Mouse (Mus musculus) C2C12 (cell line): Measurements from ENCODE around the gene Mrfap1. TPM values are rescaled to one million over a fixed set of nuclear protein-coding genes. Genes with fewer than 3 reads are reported as not detected.
"Not testable (repeated sequence)": the region's sequence is repeated elsewhere in the genome, so short reads cannot be mapped to it uniquely, and the experiment has no call there.

ENCODE experiments used
- H3K27me3 ChIP-seq: one replicate; pipeline ENCODE4 v1.6.1; 2011; ENCODE audit not compliant: control insufficient read depth, insufficient read depth, insufficient read length
- H3K36me3 ChIP-seq: one replicate; pipeline ENCODE4 v1.6.1; 2011; ENCODE audit not compliant: control insufficient read depth, insufficient read depth
- H3K4me3 ChIP-seq: one replicate; pipeline ENCODE4 v1.5.1; 2011; ENCODE audit warnings: mild to moderate bottlenecking, control low read depth; ENCODE audit not compliant: poor library complexity, insufficient read depth, severe bottlenecking
- H3K79me2 ChIP-seq: one replicate; pipeline ENCODE4 v1.6.1; 2011; ENCODE audit not compliant: control insufficient read depth, insufficient read depth
- H3K79me3 ChIP-seq: one replicate; pipeline ENCODE4 v1.6.1; 2011; ENCODE audit warnings: low read depth, control low read depth
- H3ac ChIP-seq: one replicate; pipeline ENCODE3; 2011; ENCODE audit warnings: low read depth; ENCODE audit not compliant: control insufficient read depth, insufficient read length
- CEBPB ChIP-seq: IDR thresholded peaks from one replicate; pipeline ENCODE4 v1.6.1; 2011; ENCODE audit warnings: low read depth, mild to moderate bottlenecking, control low read depth, moderate library complexity
- CTCF ChIP-seq: IDR thresholded peaks from one replicate; pipeline ENCODE4 v1.5.1; 2011; ENCODE audit not compliant: control insufficient read depth, insufficient read depth, insufficient read length
- FOSL1 ChIP-seq: IDR thresholded peaks from one replicate; pipeline ENCODE4 v1.8.0; 2011; ENCODE audit warnings: mild to moderate bottlenecking, low read length; ENCODE audit not compliant: poor library complexity, insufficient read depth, severe bottlenecking
- MAX ChIP-seq: IDR thresholded peaks from one replicate; pipeline ENCODE4 v1.6.1; 2011; ENCODE audit warnings: mild to moderate bottlenecking, control low read depth
- MYOD1 ChIP-seq: IDR thresholded peaks from one replicate; pipeline ENCODE4 v1.6.1; 2011; ENCODE audit warnings: low read depth; ENCODE audit not compliant: control insufficient read depth, insufficient read length
- MYOG ChIP-seq: IDR thresholded peaks from one replicate; pipeline ENCODE4 v1.6.1; 2011; ENCODE audit not compliant: control insufficient read depth, insufficient read length; ENCODE audit errors: extremely low read depth
- USF1 ChIP-seq: IDR thresholded peaks from one replicate; pipeline ENCODE4 v1.6.1; 2011; ENCODE audit warnings: low read depth, mild to moderate bottlenecking, control low read depth, moderate library complexity
- long read RNA-seq, 2 experiments: library from polyadenylated mRNA; unstranded; transcript quantifications; one replicate each; pipeline ENCODE4 v2.0.0; 2019 to 2020
- polyA plus RNA-seq: library from polyadenylated mRNA; unstranded; fragments of >200 nt; fragmentation: generic; extraction: Trizol; gene quantifications from one replicate; pipeline ENCODE4 v1.2.1, GENCODE M21; 2012; ENCODE audit warnings: missing spikeins

Gene Mrfap1
- 347 TPM for polyA plus RNA-seq
- long read RNA-seq, experiment 1, transcript Mrfap1-201 (2 exons, 1,648 nt) = major isoform, 422 of 491 reads
- long read RNA-seq, experiment 1, partial matches to known transcripts = 68 of 491 reads
- long read RNA-seq, experiment 1, other reads (novel, unspliced or antisense) = 1 of 491 reads
- long read RNA-seq, experiment 2, transcript Mrfap1-201 (2 exons, 1,648 nt) = major isoform, 1,861 of 1,870 reads
- long read RNA-seq, experiment 2, partial matches to known transcripts = 0 of 1,870 reads
- long read RNA-seq, experiment 2, other reads (novel, unspliced or antisense) = 9 of 1,870 reads

DNA sequence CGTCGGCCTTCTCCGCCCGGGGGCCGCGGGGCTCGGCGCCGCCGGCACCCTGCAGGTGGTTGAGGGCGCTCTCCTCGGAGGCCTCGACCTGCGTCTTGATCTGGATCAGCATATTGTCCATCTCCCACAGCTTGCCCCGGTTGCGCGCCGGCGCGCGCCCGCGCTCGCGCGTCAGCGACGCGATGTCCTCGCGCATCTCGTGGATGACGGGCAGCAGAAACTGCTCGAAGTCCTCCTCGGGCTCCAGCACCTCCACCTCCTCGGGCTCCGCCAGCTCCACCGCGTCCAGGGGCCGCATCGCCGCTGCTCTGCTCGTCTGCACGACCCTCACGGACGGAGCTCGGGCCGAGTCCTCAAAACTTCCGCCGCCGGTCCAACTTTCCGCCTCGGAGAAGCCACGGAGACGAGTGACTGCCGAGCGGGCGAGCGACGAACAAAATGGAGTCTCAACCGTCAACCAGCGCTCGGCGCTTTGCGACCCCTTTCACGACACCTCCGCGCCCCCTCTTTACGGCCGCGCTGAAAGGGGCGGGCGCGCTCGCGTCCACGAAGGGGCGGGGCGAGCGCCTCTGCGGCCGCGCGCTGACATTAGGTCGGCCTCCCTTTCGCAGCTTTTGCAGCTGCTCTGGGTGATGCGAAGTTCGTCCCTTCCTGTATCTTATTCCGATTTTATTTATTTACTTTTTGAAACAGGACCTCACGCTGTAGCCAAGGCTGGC is at the start of gene Mrfap1:
Gene Mrfap1 (minus strand): TSS at position 477 of the 719 bp plus-strand sequence.
- peak within 1 kb of the TSS; percentile 55 for H3K4me3 ChIP-seq
- H3K79me3 ChIP-seq = peaks cover 15% of the 10 kb centered on the region
- peaks cover 29% of the 10 kb centered on the region for H3K79me2 ChIP-seq
- H3K36me3 ChIP-seq = peaks cover 13% of the 10 kb centered on the region
- H3K27me3 ChIP-seq = not testable (repeated sequence)
- H3ac ChIP-seq = peak within 1 kb of the TSS; percentile 64
- peak; percentile 71 for TF ChIP-seq MAX

DNA sequence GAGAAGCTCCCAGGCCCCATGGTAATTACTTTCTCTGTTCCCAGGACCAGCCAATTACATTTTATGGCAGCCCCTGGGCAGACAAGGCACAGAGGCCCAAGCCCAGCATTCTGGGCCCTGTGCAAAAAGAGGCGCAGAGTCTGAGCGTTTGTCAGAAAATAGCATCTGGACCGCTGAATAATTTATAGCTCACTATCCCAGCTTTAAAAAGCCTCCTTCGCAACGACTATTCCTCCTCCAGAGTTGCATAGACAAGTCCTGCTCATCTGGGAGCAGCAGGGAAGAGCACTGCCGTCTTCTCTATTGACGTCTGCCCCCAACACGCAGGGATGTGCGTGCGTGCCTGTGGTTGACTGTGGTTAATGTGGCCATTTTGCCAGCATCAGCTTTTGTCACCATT is 47.9 kb upstream of the Mrfap1 start:
- H3ac ChIP-seq = no peak overlapping the region
- H3K4me3 ChIP-seq = no peak overlapping the region
- H3K27me3 ChIP-seq = peaks cover 22% of the 10 kb centered on the region
- H3K79me2 ChIP-seq = no peaks in the 10 kb centered on the region
- no peaks in the 10 kb centered on the region for H3K79me3 ChIP-seq
- H3K36me3 ChIP-seq = no peaks in the 10 kb centered on the region
- TF ChIP-seq MAX (no peak), CTCF (no peak), USF1 (no peak), MYOG (no peak), MYOD1 (no peak), CEBPB (no peak), FOSL1 (no peak)

DNA sequence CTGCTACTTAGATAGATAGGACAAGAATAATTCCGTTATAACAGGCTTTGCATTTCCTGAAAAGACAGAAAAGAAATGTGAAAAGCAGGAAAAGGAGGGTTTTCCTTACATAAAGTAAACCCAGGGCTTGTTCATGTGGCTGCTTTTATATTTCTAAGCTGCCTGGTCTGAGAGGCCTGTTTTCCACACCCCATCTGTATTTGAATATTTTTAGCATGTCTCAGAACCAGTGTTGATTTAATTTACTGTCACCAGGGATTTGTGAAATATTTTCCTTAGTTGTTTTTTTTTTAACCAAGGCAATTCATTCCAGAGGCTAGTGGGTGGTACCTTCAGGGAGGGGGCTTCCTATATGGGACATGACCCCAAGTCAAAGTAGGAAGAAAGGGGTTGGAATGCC is 45.1 kb upstream of the Mrfap1 start:
- no peaks in the 10 kb centered on the region for H3K27me3 ChIP-seq
- H3K36me3 ChIP-seq = no peaks in the 10 kb centered on the region
- H3K79me2 ChIP-seq = no peaks in the 10 kb centered on the region
- H3ac ChIP-seq = no peak overlapping the region
- no peak for TF ChIP-seq MYOD1
- no peak for TF ChIP-seq MAX
- TF ChIP-seq CEBPB = no peak
- TF ChIP-seq USF1 = no peak
- no peak for TF ChIP-seq FOSL1
- no peak for TF ChIP-seq CTCF
- no peak for TF ChIP-seq MYOG
- no peak overlapping the region for H3K4me3 ChIP-seq
- H3K79me3 ChIP-seq = no peaks in the 10 kb centered on the region

DNA sequence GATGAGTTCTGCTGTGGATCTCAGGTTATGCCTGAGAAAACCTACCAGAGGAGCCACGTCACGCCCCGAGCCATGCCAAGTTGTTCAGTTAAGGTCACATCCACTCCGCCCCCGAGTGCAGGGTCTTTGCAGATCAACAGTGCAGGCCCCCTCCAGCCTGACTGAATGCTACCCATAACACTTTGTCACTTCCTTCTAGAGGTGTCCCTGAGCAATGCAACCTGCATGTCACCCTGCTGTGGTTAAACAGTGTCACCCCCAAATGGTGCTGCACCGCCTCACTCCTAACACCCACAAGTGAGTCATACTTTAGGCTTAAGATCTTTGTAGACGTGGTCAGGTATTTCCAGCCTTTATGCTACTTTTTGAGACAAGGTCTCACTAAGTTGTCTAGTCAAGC is 43.5 kb upstream of the Mrfap1 start:
- no peaks in the 10 kb centered on the region for H3K36me3 ChIP-seq
- no peak overlapping the region for H3K4me3 ChIP-seq
- no peaks in the 10 kb centered on the region for H3K79me2 ChIP-seq
- no peak overlapping the region for H3ac ChIP-seq
- no peak for TF ChIP-seq CEBPB
- no peak for TF ChIP-seq FOSL1
- no peak for TF ChIP-seq CTCF
- no peak for TF ChIP-seq MYOD1
- no peak for TF ChIP-seq MAX
- no peak for TF ChIP-seq USF1
- no peak for TF ChIP-seq MYOG
- no peaks in the 10 kb centered on the region for H3K27me3 ChIP-seq
- H3K79me3 ChIP-seq = no peaks in the 10 kb centered on the region

DNA sequence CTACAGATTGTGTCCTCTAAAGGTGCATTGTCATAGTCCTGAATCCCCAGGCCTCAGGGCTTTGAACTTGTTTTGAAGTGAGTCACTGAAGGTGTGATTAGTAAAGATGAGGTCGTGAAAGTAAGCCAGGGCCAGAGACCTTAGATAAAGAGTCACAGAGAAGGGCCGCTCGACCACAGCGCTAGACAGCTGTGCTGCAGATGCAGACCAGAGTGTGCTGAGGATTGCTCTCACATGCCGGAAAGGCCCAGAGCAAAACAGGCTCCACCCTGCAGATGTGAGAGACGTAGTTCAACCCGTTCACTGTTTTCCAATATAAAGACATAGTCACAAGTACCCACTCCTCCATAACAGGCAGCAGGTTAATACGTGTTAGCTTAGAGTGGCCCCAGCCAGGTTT is 43.0 kb upstream of the Mrfap1 start:
- H3K36me3 ChIP-seq = no peaks in the 10 kb centered on the region
- H3K4me3 ChIP-seq = no peak overlapping the region
- no peaks in the 10 kb centered on the region for H3K27me3 ChIP-seq
- TF ChIP-seq CTCF (no peak), FOSL1 (no peak), USF1 (no peak), CEBPB (no peak), MYOG (no peak), MYOD1 (no peak), MAX (no peak)
- no peak overlapping the region for H3ac ChIP-seq
- H3K79me2 ChIP-seq = no peaks in the 10 kb centered on the region
- H3K79me3 ChIP-seq = no peaks in the 10 kb centered on the region
